Mouse (Mus musculus) cortical plate, adult 2 months (tissue): Measurements from ENCODE around the gene Krtap10-4.

ENCODE experiments used
- CTCF ChIP-seq: fragments of 200-500 bp; IDR thresholded peaks from 2 replicates; pipeline ENCODE4 v1.5.1; 2011; ENCODE audit warnings: mild to moderate bottlenecking, control low read depth, low read length; ENCODE audit not compliant: insufficient read depth; ENCODE audit errors: extremely low read depth
- POLR2A ChIP-seq: fragments of 200-500 bp; IDR thresholded peaks from 2 replicates; pipeline ENCODE4 v1.6.1; 2011; ENCODE audit warnings: mild to moderate bottlenecking, low read length, control low read depth; ENCODE audit not compliant: insufficient read depth; ENCODE audit errors: extremely low read depth

DNA sequence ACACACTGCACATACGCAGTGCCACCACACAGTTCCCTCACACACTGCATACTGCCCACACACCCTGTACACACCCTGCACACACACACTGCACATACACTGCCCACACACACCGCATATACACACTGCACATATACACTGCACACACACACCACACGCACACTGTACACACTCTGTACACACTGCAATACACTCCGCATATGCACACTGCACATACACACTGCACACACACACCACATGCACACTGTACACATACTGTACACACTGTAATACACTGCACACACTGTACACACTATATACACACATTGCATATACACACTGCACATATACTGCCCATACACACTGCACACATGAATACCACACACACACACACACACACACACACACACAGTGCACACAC, 8.4 kb downstream of the Krtap10-4 start:
- no peak for TF ChIP-seq POLR2A
- no peak for TF ChIP-seq CTCF
